Mouse (Mus musculus): ENCODE results near the gene Cdc27. TPM values are rescaled to one million over a fixed set of nuclear protein-coding genes. Genes with fewer than 3 reads are reported as not detected.
A peak's percentile ranks its signal among the peaks of the same experiment; 100 is the strongest.

Cdc27 gene
- total RNA-seq, 1 experiment: 45.9 TPM

- Histone ChIP-seq H3K36me3 (ENCODE audit: control insufficient read depth, insufficient read depth, low read length, poor library complexity, severe bottlenecking) (peaks cover 24% of the 10 kb centered on the region), H3K9me3 (ENCODE audit: control insufficient read depth, insufficient read depth, low read depth, low read length) (no peaks in the 10 kb centered on the region), H3K4me1 (ENCODE audit: control insufficient read depth in 2 of 2, insufficient read depth in 2 of 2, low read length in 2 of 2, poor library complexity in 1 of 2) (no peaks in the 10 kb centered on the region; a peak in 1 of 4 replicates), H3K9ac (ENCODE audit: insufficient read depth, low read depth, low read length, poor library complexity, severe bottlenecking) (no peak overlapping the region), H3K27ac (ENCODE audit: insufficient read depth, low read depth, low read length, poor library complexity, severe bottlenecking) (no peak overlapping the region), H3K4me3 (ENCODE audit: insufficient read depth in 1 of 2, low read depth in 1 of 2, low read length in 2 of 2, poor library complexity in 1 of 2, severe bottlenecking in 1 of 2) (no peak overlapping the region)
- in situ Hi-C loops (cut with MboI; ENCODE audit: low sequenced_read_pairs in 2 of 2, unreplicated experiment in 2 of 2): no loop called here
- peak; percentile 56 for DNase-seq (ENCODE audit: low read depth, low spot score)
- TF ChIP-seq ZC3H11A (IDR thresholded peaks at IDR 0.05; ENCODE audit: borderline replicate concordance, low read depth, low read length) (no peak), HCFC1 (IDR thresholded peaks at IDR 0.05; ENCODE audit: borderline replicate concordance, insufficient read depth, low read length) (no peak), CHD2 (IDR thresholded peaks at IDR 0.05; ENCODE audit: low read depth, low read length) (no peak), ZNF384 (IDR thresholded peaks at IDR 0.05; ENCODE audit: low read depth, low read length) (no peak), MAFK (IDR thresholded peaks at IDR 0.05; ENCODE audit: insufficient read depth, low read depth, low read length) (no peak)
These were observed 39.8 kb downstream of the Cdc27 start for GRCm38 (mm10) chr11:104510606-104511005.

GRCm38 (mm10) chr11:104508455-104508854 is 42.0 kb downstream of the Cdc27 start:
- no peak for DNase-seq (ENCODE audit: low read depth, low spot score)
- in situ Hi-C loops (cut with MboI; ENCODE audit: low sequenced_read_pairs in 2 of 2, unreplicated experiment in 2 of 2): no loop called here
- H3K27ac ChIP-seq (ENCODE audit: insufficient read depth, low read depth, low read length, poor library complexity, severe bottlenecking): no peak overlapping the region
- peaks cover 26% of the 10 kb centered on the region for H3K36me3 ChIP-seq (ENCODE audit: control insufficient read depth, insufficient read depth, low read length, poor library complexity, severe bottlenecking)
- H3K4me1 ChIP-seq (ENCODE audit: control insufficient read depth in 2 of 2, insufficient read depth in 2 of 2, low read length in 2 of 2, poor library complexity in 1 of 2): no peaks in the 10 kb centered on the region; a peak in 1 of 4 replicates
- TF ChIP-seq CHD2 (IDR thresholded peaks at IDR 0.05; ENCODE audit: low read depth, low read length): no peak
- peak; percentile 84 for TF ChIP-seq ZNF384 (IDR thresholded peaks at IDR 0.05; ENCODE audit: low read depth, low read length)
- H3K4me3 ChIP-seq (ENCODE audit: insufficient read depth in 1 of 2, low read depth in 1 of 2, low read length in 2 of 2, poor library complexity in 1 of 2, severe bottlenecking in 1 of 2): no peak overlapping the region
- no peak overlapping the region for H3K9ac ChIP-seq (ENCODE audit: insufficient read depth, low read depth, low read length, poor library complexity, severe bottlenecking)
- H3K9me3 ChIP-seq (ENCODE audit: control insufficient read depth, insufficient read depth, low read depth, low read length): no peaks in the 10 kb centered on the region

GRCm38 (mm10) chr11:104488292-104488691 is 62.1 kb downstream of the Cdc27 start:
- no peak for DNase-seq (ENCODE audit: low read depth, low spot score)
- Histone ChIP-seq H3K9ac (ENCODE audit: insufficient read depth, low read depth, low read length, poor library complexity, severe bottlenecking) (no peak overlapping the region), H3K4me1 (ENCODE audit: control insufficient read depth in 2 of 2, insufficient read depth in 2 of 2, low read length in 2 of 2, poor library complexity in 1 of 2) (no peaks in the 10 kb centered on the region), H3K36me3 (ENCODE audit: control insufficient read depth, insufficient read depth, low read length, poor library complexity, severe bottlenecking) (no peaks in the 10 kb centered on the region), H3K4me3 (ENCODE audit: insufficient read depth in 1 of 2, low read depth in 1 of 2, low read length in 2 of 2, poor library complexity in 1 of 2, severe bottlenecking in 1 of 2) (no peak overlapping the region), H3K27ac (ENCODE audit: insufficient read depth, low read depth, low read length, poor library complexity, severe bottlenecking) (no peak overlapping the region), H3K9me3 (ENCODE audit: control insufficient read depth, insufficient read depth, low read depth, low read length) (no peaks in the 10 kb centered on the region)
- in situ Hi-C loops (cut with MboI; ENCODE audit: low sequenced_read_pairs in 2 of 2, unreplicated experiment in 2 of 2): no loop called here
- TF ChIP-seq ZC3H11A (IDR thresholded peaks at IDR 0.05; ENCODE audit: borderline replicate concordance, low read depth, low read length) (no peak), MAFK (IDR thresholded peaks at IDR 0.05; ENCODE audit: insufficient read depth, low read depth, low read length) (no peak), HCFC1 (IDR thresholded peaks at IDR 0.05; ENCODE audit: borderline replicate concordance, insufficient read depth, low read length) (no peak), ZNF384 (IDR thresholded peaks at IDR 0.05; ENCODE audit: low read depth, low read length) (no peak), CHD2 (IDR thresholded peaks at IDR 0.05; ENCODE audit: low read depth, low read length) (no peak)

GRCm38 (mm10) chr11:104481971-104482370 is 68.4 kb downstream of the Cdc27 start:
- in situ Hi-C loops (cut with MboI; ENCODE audit: low sequenced_read_pairs in 2 of 2, unreplicated experiment in 2 of 2): no loop called here
- no peak overlapping the region for H3K4me3 ChIP-seq (ENCODE audit: insufficient read depth in 1 of 2, low read depth in 1 of 2, low read length in 2 of 2, poor library complexity in 1 of 2, severe bottlenecking in 1 of 2)
- TF ChIP-seq HCFC1 (IDR thresholded peaks at IDR 0.05; ENCODE audit: borderline replicate concordance, insufficient read depth, low read length) (no peak), MAFK (IDR thresholded peaks at IDR 0.05; ENCODE audit: insufficient read depth, low read depth, low read length) (no peak), ZC3H11A (IDR thresholded peaks at IDR 0.05; ENCODE audit: borderline replicate concordance, low read depth, low read length) (no peak), CHD2 (IDR thresholded peaks at IDR 0.05; ENCODE audit: low read depth, low read length) (no peak), ZNF384 (IDR thresholded peaks at IDR 0.05; ENCODE audit: low read depth, low read length) (no peak)
- no peaks in the 10 kb centered on the region for H3K4me1 ChIP-seq (ENCODE audit: control insufficient read depth in 2 of 2, insufficient read depth in 2 of 2, low read length in 2 of 2, poor library complexity in 1 of 2)
- H3K27ac ChIP-seq (ENCODE audit: insufficient read depth, low read depth, low read length, poor library complexity, severe bottlenecking): no peak overlapping the region
- no peak overlapping the region for H3K9ac ChIP-seq (ENCODE audit: insufficient read depth, low read depth, low read length, poor library complexity, severe bottlenecking)
- no peaks in the 10 kb centered on the region for H3K9me3 ChIP-seq (ENCODE audit: control insufficient read depth, insufficient read depth, low read depth, low read length)
- no peak for DNase-seq (ENCODE audit: low read depth, low spot score)
- H3K36me3 ChIP-seq (ENCODE audit: control insufficient read depth, insufficient read depth, low read length, poor library complexity, severe bottlenecking): no peaks in the 10 kb centered on the region

- in situ Hi-C loops (cut with MboI; ENCODE audit: low sequenced_read_pairs in 2 of 2, unreplicated experiment in 2 of 2): no loop called here
- Histone ChIP-seq H3K4me1 (ENCODE audit: control insufficient read depth in 2 of 2, insufficient read depth in 2 of 2, low read length in 2 of 2, poor library complexity in 1 of 2) (no peaks in the 10 kb centered on the region), H3K9me3 (ENCODE audit: control insufficient read depth, insufficient read depth, low read depth, low read length) (no peaks in the 10 kb centered on the region), H3K4me3 (ENCODE audit: insufficient read depth in 1 of 2, low read depth in 1 of 2, low read length in 2 of 2, poor library complexity in 1 of 2, severe bottlenecking in 1 of 2) (no peak overlapping the region), H3K9ac (ENCODE audit: insufficient read depth, low read depth, low read length, poor library complexity, severe bottlenecking) (no peak overlapping the region), H3K36me3 (ENCODE audit: control insufficient read depth, insufficient read depth, low read length, poor library complexity, severe bottlenecking) (no peaks in the 10 kb centered on the region), H3K27ac (ENCODE audit: insufficient read depth, low read depth, low read length, poor library complexity, severe bottlenecking) (no peak overlapping the region)
- TF ChIP-seq ZC3H11A (IDR thresholded peaks at IDR 0.05; ENCODE audit: borderline replicate concordance, low read depth, low read length) (no peak), MAFK (IDR thresholded peaks at IDR 0.05; ENCODE audit: insufficient read depth, low read depth, low read length) (no peak), HCFC1 (IDR thresholded peaks at IDR 0.05; ENCODE audit: borderline replicate concordance, insufficient read depth, low read length) (no peak), ZNF384 (IDR thresholded peaks at IDR 0.05; ENCODE audit: low read depth, low read length) (no peak), CHD2 (IDR thresholded peaks at IDR 0.05; ENCODE audit: low read depth, low read length) (no peak)
- no peak for DNase-seq (ENCODE audit: low read depth, low spot score)
These were observed 70.9 kb downstream of the Cdc27 start for GRCm38 (mm10) chr11:104479505-104479904.

Data from ES-E14 (cell line).